Mouse (Mus musculus) R1 (cell line): ENCODE measurements around the gene Rae1.

Source experiments
- DNase-seq: peaks from one replicate; pipeline ENCODE4 v3.0.0-alpha.2; 2018; ENCODE audit warnings: low read depth, low spot score

The Rae1 gene

DNA sequence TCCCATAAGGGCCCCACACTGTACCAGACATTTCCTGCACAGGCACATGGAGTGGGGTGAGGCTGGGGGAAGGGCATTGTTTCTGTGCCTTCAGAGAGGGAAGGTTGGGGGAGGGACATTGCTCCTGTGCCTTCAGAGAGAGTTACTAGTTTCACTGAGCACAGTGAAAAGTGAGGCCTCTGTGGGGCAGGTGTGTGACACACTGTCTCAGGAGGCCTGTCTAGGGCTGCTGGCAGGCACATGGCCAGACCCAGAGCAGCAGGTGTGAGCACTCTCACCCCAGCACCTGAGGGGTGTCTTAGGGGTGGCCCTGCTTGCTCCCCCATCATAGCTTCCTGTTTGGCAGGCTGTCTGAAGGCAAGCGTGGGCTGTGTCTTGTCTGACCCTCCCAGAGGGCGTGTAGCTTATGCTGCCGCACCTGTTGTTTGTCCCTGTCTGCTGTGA lies 26.8 kb downstream of the Rae1 start:
- DNase-seq = no peak

GRCm38 (mm10) chr2:173027169-173027823 lies 27.4 kb downstream of the Rae1 start:
- DNase-seq = no peak

DNA sequence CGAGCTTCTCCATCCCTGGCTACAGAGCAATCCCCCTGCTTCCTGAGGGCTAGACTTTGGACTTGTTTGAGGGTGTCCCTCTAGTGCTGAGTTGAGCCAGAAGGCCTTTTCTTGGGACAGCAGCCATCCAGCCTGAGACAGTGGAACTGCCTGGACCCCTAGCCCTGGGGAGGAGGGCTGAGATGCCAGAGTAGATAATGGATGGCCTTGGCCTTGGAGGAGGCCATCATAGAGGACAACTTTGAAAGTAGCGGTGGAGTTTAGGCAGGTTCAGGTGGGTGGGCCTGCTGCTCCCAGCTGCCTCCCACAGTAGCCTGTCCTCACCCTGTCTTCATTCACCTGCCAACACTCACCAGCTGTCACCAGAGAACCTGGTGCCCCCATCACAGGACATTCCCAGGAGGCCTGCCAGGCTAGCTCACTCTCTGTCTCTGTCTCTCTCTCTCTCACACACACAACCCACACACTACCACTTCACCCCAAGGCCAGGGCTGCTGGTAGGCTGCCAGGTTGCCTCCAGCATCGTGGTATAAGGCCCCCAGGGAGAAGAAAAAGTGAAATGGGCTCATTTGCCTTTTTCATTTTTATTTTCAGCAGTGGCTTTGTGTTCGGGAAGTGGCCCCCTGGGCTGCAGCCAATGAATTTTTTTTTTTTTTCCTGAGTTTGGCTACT lies 28.0 kb downstream of the Rae1 start:
- DNase-seq = no peak

DNA sequence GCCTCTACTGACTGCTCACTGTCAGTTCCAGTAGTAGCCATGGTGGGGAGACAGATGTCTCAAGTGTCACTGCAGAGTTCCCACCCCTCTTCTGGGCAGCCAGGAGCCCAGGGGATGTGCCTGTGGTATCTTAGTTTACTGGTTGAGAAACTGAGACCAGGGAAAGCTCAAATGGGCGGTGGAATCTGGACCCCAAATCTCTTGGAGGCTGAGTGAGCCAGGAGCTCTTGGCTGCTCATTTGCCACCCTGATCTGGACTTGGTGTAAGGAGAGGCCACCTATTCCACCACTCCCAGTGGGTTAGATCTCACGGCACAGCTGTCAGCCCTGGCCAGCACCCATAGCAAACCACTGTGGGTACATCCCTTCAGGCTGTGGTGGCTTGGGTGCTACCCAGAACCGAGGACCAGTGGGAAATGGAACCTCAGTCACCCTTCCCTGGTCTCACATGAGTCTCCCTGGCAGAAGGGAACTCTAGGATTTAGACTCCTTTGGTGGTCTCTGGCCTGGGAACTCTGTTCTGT lies 28.7 kb downstream of the Rae1 start:
- no peak for DNase-seq

DNA sequence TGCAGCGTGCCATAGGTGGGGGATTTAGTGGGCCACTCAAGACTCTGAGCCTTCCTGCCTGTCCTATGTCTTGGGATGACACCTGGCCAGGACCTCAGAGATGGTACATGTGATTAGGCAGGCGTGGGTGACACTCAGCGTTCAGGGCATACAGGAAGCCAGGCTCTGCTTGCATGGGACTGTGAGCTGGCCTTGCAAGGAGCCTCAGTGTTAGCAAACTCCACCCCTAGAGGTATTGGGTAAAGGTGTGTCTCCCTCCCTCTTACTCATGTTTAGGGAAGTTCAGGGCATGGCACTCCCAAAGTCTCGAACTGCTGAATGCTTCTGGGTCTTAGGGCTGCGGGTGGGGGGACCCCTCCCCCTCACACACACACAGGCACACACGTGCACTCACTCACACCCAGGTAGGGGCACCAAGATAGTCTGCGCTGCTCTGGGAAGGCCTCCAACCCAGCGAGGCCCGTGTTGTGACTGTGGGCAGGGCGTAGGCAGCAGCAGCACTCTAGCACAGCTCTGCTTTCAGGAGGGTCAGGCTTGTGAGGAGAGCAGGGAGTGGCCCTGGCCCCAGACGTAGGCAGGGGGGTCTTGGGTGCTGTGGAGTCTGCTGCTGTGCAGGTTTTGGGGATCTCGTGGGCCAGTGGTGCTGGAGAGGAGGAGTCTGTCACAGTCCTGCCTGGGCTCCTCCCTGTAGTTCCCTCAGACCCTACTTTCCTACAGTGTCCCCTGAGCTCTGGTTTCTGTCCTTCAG lies 30.8 kb downstream of the Rae1 start:
- DNase-seq = no peak

DNA sequence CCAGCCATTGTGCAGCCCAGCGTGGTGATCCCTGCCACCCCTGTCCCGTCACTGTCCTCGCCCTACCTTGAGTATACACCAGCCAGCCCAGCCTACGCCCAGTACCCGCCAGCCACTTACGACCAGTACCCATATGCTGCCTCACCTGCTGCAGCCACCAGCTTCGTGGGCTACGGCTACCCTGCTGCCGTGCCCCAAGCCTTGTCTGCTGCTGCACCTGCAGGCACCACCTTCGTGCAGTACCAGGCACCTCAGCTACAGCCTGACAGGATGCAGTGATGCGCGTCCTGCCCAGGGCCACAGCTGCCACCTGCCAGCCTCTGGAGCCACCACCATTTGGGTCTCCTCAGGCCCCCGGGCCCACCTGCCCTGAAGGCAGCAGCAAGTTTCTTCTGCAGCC lies 33.6 kb downstream of the Rae1 start:
- no peak for DNase-seq

GRCm38 (mm10) chr2:173034998-173035397 lies 35.1 kb downstream of the Rae1 start:
- no peak for DNase-seq

DNA sequence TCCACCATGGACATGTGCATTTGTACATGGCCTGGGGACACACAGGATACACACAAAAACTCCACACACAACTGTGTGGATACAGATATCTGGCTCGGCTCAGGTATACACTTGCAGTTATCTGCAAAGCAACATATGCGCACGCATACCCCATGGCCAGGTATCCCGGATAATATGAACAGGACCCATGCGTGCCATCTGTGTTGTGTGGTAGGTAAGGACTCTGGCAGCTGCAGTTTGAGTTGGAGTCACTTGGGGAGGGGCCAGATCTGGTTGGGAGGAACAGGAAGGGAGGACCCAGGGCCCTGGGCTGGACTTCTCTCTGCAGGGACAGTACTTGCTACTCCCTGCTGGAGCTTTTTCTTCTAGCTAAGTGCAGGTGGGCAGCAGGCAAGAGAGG lies 35.7 kb downstream of the Rae1 start:
- DNase-seq = no peak

DNA sequence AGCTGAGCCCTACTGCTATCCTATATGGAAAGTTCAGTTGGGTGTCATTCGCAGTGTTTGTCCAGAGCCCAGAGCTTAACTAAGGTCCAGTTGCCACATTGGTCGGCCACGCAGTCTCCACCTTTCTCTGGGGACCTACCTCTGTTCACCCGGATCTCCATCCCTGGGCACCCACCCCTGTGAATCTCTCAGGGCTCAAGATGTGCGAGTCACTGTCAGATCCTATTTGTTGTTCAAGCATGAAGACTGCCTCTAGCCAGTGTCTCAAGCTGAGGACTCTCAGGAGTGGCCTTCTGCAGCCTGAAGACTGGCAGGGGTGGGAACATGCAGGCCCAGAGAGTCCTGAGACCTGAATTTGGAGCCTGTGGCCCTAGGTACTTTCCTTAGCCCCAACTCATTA lies 36.1 kb downstream of the Rae1 start:
- DNase-seq = no peak

DNA sequence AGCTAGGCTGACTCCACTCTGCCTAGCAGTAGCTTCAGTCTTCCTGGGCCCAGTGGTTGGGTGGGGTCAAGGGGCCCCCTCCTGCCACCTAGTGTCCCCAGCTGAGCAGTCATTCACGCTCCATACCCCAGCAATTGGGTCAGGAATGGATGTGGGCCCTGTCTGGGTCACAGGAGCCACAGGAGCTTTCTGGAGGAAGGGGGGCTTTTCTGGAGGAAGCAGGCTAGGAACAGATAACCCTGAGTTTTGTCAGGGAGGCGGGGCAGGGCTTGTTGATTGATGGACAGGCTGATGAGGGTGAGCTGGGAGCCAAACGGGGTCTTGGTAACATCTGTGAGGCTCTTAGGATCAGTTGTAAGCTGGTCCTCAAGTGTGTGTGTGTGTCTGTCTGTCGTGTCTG lies 36.7 kb downstream of the Rae1 start:
- DNase-seq = no peak

- DNase-seq = no peak
Measured at GRCm38 (mm10) chr2:173037347-173037746, 37.4 kb downstream of the Rae1 start.

GRCm38 (mm10) chr2:173037827-173038607 lies 38.1 kb downstream of the Rae1 start:
- DNase-seq = no peak

- DNase-seq = no peak
Measured at GRCm38 (mm10) chr2:173039041-173039440, 39.1 kb downstream of the Rae1 start.

DNA sequence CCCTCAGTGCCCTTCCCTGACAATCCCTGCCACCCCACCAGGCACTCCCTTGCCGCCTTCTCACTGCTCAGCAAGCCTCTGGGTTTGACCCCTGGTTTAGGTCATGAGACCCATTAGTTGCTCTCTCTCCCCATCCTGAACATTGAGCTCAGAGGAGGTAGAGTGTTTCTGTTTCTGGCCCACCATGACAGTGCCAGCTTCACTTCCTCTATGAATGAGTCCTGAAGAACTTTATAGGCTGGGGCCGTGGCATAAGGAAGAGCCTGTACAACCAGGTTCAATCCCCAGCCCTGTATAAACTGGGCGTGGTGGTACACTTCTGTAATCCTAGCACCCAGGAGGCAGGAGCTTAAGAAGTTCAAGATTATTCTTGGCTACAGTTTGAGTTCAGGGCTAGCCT lies 40.9 kb downstream of the Rae1 start:
- no peak for DNase-seq

DNA sequence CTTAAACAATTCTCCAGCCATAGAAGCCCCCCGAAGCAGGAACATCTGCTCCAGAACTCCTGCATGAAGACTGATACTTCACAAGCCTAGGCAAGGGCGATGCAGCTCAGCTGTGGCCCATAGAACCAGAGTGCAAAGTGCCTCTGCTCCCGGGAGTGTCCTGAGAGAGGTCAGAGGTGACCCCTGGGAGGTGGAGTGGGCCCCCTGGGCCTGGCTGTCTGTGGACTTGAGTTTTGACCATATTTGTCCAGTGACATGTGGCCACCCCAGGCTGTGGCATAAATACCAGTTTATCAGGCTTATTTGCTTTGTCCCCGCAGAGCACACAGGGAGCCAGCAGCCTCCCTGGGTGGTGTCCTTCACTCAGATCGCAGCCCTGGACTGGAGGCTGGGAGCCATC lies 41.3 kb downstream of the Rae1 start:
- DNase-seq = no peak

DNA sequence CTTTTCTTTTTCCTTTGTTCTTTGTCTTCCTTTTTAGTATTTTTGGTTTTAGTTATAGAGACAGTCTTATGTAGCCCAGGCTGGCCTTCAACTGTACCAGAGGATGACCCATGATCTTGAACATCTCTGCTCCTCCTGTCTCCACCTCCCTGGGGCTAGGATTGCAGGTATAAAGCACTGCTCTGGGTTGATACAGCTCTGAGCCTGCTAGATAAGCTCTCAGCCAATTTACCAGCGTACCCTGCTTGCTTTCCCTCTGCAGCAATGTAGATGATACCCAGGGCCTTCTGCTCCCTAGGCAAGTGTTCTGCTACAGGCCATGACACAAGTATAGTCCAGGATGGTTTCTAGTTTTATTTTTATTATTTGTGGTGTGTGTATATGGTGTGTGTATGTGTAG lies 42.0 kb downstream of the Rae1 start:
- DNase-seq = no peak

DNA sequence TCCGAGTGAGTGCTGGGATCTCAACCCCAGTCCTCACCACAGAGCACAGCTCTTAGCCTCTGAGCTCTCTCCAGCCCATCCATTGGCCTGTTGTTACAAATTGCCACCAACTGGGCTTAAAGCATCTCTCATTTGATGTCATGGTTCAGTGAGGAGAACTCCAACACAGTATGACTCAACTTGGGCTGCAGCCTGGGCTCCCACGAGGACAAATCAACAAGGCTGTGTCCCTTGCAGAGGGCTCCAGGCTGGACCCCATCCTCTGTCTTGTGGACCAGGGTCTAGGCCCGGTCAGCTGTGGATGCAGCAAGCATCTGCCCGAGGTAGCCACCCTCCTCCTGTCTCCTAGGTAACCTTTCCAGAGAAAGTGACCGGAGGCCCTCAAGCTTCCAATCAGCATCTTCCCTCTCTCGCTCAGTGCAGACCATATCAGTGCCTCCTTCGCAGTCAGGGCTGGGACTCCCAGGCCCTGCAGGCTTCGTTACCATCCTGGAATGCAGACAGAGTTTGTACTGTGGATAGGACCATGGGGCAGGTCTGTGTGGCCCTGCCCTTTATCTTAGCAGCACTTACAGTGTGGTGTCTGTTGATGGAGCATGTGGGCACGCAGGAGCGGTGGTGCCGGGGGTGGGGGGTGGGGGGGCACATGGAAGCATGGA lies 42.7 kb downstream of the Rae1 start:
- DNase-seq = no peak

GRCm38 (mm10) chr2:173044198-173044970 lies 44.5 kb downstream of the Rae1 start:
- no peak for DNase-seq

- peak; percentile 41 for DNase-seq
Measured at GRCm38 (mm10) chr2:173046582-173047297, 46.8 kb downstream of the Rae1 start.

DNA sequence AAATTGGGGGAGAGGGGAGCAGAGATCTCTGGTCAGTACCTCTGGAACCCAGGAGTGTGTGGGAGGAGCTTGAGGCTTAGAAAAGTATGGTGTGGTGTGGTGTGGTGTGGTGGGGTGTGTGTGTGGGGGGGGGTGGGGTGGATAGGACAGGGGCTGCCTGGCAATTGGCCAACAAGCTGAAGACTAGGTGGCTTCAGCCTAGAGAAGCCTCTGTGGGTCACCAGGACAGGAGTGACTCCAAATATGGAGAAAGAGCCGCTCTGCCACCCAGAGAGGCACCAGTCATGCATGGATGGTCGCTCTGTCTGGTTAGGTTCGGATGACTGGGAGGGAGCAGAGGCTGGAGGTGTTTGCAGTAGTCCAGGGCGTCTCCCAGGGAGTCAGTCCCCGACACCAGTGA lies 47.6 kb downstream of the Rae1 start:
- DNase-seq = no peak
